8 mouse cellular contexts compared by ENCODE assay signal in genomic region chr12:54697003-54697597, GRCm38 (mm10). TPM values are rescaled to one million over a fixed set of nuclear protein-coding genes. Genes with fewer than 3 reads are reported as not detected.
DNase-seq lines count a peak whose midpoint lies in the region; ATAC-seq lines count a peak whose summit lies in the region.

No protein-coding gene starts in this region.

- H3K9me3 ChIP-seq in hindbrain, embryonic 15.5 days = no peaks in the 10 kb centered on the region
- H3K9me3 ChIP-seq in liver, embryonic 15.5 days (replicated peaks) = no peaks in the 10 kb centered on the region

- WGBS in hindbrain, embryonic 15.5 days = 17% methylated on average over 7 of the region's 7 CpGs
- 7% methylated on average over 7 of the region's 7 CpGs for WGBS in liver, embryonic 15.5 days (ENCODE audit: insufficient replicate concordance)

- H3K36me3 ChIP-seq in hindbrain, embryonic 15.5 days = no peaks in the 10 kb centered on the region; the same call in 1 of the 2 replicates
- H3K36me3 ChIP-seq in liver, embryonic 15.5 days (replicated peaks) = peaks cover 7% of the 10 kb centered on the region

- no peak overlapping the region for H3K9ac ChIP-seq in hindbrain, embryonic 15.5 days
- H3K9ac ChIP-seq in liver, embryonic 15.5 days = 0 out of 2 replicates have a peak overlapping the region, but pooled peaks have one; percentile 0

- peak overlapping the region; percentile 55 for H3K27ac ChIP-seq in hindbrain, embryonic 15.5 days (replicated peaks)
- H3K27ac ChIP-seq in liver, embryonic 15.5 days (replicated peaks) = peak overlapping the region; percentile 75

- H3K4me1 ChIP-seq in hindbrain, embryonic 15.5 days (replicated peaks) = peaks cover 21% of the 10 kb centered on the region
- peaks cover 50% of the 10 kb centered on the region for H3K4me1 ChIP-seq in liver, embryonic 15.5 days (replicated peaks)

- peak; percentile 40 for DNase-seq in cerebellum, adult 8-10 months
- DNase-seq in cerebellum, adult 18-20 months = no peak
- DNase-seq in 3T3-L1 (ENCODE audit: low read depth, low spot score) = peak; percentile 94
- peak; percentile 23 to 30 for DNase-seq in cerebellum, postnatal 36 days
- no peak for DNase-seq in layer of hippocampus, postnatal 25 days (ENCODE audit: extremely low spot score in 1 of 2, low spot score in 1 of 2)

- no peak overlapping the region for H3K4me2 ChIP-seq in hindbrain, embryonic 15.5 days
- 0 out of 2 replicates have a peak overlapping the region, but pooled peaks have one; percentile 10 for H3K4me2 ChIP-seq in liver, embryonic 15.5 days

- no peaks in the 10 kb centered on the region for H3K27me3 ChIP-seq in hindbrain, embryonic 15.5 days
- H3K27me3 ChIP-seq in liver, embryonic 15.5 days = no peaks in the 10 kb centered on the region

- ATAC-seq in hindbrain, embryonic 15.5 days (ENCODE audit: low FRiP score, low read depth) = no peak; the same call in 1 of the 2 replicates
- peak; percentile 58 for ATAC-seq in liver, embryonic 15.5 days (ENCODE audit: insufficient read depth)
- peak; percentile 26 for ATAC-seq in neutrophil, adult 5-6 weeks (ENCODE audit: extremely low read depth, insufficient number of reproducible peaks, low FRiP score, poor library complexity, severe bottlenecking)

- no peak overlapping the region for H3K4me3 ChIP-seq in hindbrain, embryonic 15.5 days
- no peak overlapping the region for H3K4me3 ChIP-seq in liver, embryonic 15.5 days (replicated peaks)

RNA-seq across cellular contexts. Expression of gene Eapp, which starts 1.4 kb away (rescaled TPM):
- 73.0 and 75.9 TPM in 2 replicates for polyA plus RNA-seq in hindbrain, embryonic 15.5 days (2015; fragmentation: Nextera tagmentation; extraction: Ambion mirVana)
- 32.2 and 36.2 TPM in 2 replicates for polyA plus RNA-seq in liver, embryonic 15.5 days (2015; fragmentation: Nextera tagmentation; extraction: Ambion mirVana)
- total RNA-seq in neutrophil, adult 5-6 weeks (2017) = 72.9 and 117 TPM in 2 replicates
- total RNA-seq in layer of hippocampus, postnatal 25 days (2021) = 10 to 100 TPM; 41.3 to 44.9 TPM

RNA-seq across cellular contexts. Expression of gene Sptssa, which starts 40.7 kb away (rescaled TPM):
- 186 and 188 TPM in 2 replicates for polyA plus RNA-seq in hindbrain, embryonic 15.5 days (2015; fragmentation: Nextera tagmentation; extraction: Ambion mirVana)
- 76.4 and 80.3 TPM in 2 replicates for polyA plus RNA-seq in liver, embryonic 15.5 days (2015; fragmentation: Nextera tagmentation; extraction: Ambion mirVana)
- total RNA-seq in neutrophil, adult 5-6 weeks (2017) = 39.2 and 47.3 TPM in 2 replicates
- 10 to 100 TPM; 25.5 to 30.0 TPM for total RNA-seq in layer of hippocampus, postnatal 25 days (2021)

Comparison
In these comparisons a context has a peak if more than half of its experiments do, and no peak if none do; other contexts are left out.
1. DNase-seq: peak in cerebellum, adult 8-10 months (single experiment), 3T3-L1 (single experiment) and cerebellum, postnatal 36 days (2 of 2); none in cerebellum, adult 18-20 months (0 of 2) and layer of hippocampus, postnatal 25 days (0 of 2).